Mouse (Mus musculus) gastrocnemius, postnatal 4 days (tissue): ENCODE measurements around the gene Irf2bp1. TPM values are rescaled to one million over a fixed set of nuclear protein-coding genes. Genes with fewer than 3 reads are reported as not detected.

Source experiments
- DNase-seq, 2 experiments: peaks; one replicate each; pipeline ENCODE4 v3.0.0; 2021 to 2022; ENCODE audit warnings: low spot score in 2 of 2, mixed read lengths in 2 of 2
- long read RNA-seq, 2 experiments: library from polyadenylated mRNA; stranded (forward); transcript quantifications; one replicate each; pipeline ENCODE4 v2.0.0; 2021
- total RNA-seq, 2 experiments: library from RNA; stranded (reverse); gene quantifications; 2 replicates each; pipeline ENCODE4 v1.2.3; 2021

Irf2bp1 gene
- 10 to 100 TPM; 36.6 to 38.1 TPM for total RNA-seq
- long read RNA-seq, experiment 1, transcript Irf2bp1-201 (1 exons, 2,734 nt), result major isoform, 139 of 140 reads
- long read RNA-seq, experiment 1, partial matches to known transcripts, result 0 of 140 reads
- long read RNA-seq, experiment 1, other reads (novel, unspliced or antisense), result 1 of 140 reads
- long read RNA-seq, experiment 2, transcript Irf2bp1-201 (1 exons, 2,734 nt), result major isoform, 156 of 158 reads
- long read RNA-seq, experiment 2, partial matches to known transcripts, result 0 of 158 reads
- long read RNA-seq, experiment 2, other reads (novel, unspliced or antisense), result 2 of 158 reads

GRCm38 (mm10) chr7:19003902-19004630, at the start of gene Irf2bp1:
Irf2bp1 (plus strand) TSS chr7:19004044.
- DNase-seq, result peak; percentile 86 to 94

- DNase-seq, result peak; percentile 36 to 53
Observed at GRCm38 (mm10) chr7:18957569-18958383, 46.1 kb upstream of the Irf2bp1 start.

DNA sequence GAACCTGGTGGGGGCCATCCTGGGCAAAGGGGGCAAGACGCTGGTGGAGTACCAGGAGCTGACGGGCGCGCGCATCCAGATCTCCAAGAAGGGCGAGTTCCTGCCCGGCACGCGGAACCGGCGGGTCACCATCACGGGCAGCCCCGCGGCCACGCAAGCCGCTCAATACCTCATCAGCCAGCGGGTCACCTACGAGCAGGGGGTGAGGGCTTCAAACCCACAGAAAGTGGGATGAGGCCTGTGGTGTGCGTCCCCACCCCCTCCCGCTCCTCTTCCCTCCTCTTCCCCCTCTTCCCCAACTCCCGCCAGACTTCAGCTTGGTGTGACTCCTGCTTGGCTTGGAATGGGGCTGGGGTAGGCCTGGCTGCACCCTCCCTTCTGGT, 45.5 kb upstream of the Irf2bp1 start:
- no peak for DNase-seq

DNA sequence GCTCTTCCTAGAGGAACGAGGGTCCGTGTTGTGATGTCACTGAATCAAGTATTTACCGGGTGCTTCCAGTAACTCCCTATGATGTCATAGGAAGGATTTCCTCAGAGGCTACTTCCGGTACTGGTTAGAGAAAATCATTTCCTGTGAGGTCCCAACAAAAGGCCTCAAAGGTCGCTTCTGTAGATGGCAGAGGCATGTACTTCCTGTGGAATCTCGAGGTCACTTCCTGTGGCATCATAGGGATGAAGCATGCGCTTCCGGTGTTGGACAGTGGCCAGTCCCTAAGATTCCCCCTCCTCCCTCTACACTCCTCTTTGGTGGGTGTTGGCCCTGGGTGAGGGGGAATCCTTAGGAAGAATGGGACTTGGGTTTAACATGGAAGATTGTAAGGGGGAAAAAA, 44.4 kb upstream of the Irf2bp1 start:
- no peak for DNase-seq

- DNase-seq, result no peak
Observed at GRCm38 (mm10) chr7:18962171-18962792, 41.6 kb upstream of the Irf2bp1 start.

DNA sequence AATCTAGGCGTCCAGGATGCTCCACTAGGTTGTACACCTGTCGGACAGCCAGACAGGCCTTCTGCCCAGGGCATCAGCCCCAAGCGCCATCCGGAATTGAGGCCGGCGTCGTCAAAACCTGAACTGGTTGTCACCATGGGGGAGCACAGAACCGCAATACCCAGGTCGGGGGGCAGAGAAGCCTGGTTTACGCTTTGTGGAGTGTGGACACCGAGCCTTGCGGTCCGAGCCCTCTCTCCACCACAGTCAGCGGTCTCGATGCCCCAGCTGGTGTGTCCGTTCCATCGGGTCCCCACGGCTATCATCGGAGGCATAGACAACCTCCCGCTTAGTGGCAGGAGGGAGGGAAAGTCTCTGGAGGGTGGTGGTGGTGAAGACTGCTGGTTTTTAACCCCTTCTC, 41.0 kb upstream of the Irf2bp1 start:
- DNase-seq, result no peak

- DNase-seq, result no peak
Observed at GRCm38 (mm10) chr7:18963294-18963843, 40.5 kb upstream of the Irf2bp1 start.

- no peak for DNase-seq
Observed at GRCm38 (mm10) chr7:18965312-18965711, 38.5 kb upstream of the Irf2bp1 start.

DNA sequence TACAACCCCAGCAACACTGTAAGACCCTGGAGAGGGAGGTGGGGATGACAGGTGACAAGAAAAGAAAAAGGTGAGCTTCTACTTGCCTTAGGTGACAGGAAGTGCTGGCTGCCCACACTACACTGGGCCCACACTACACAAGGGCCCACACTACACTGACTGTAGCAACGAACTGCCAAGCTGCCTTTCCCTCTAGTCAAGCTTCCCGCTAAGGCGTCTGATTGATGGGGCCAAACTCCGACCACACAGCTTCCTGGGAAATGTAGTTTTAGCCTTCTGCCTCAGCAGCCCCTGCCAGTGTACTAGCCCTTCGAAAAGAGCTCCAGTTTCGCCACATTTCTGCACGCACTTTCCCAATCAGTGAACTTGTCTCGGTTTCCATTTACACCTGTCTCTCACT, 36.2 kb upstream of the Irf2bp1 start:
- no peak for DNase-seq

DNA sequence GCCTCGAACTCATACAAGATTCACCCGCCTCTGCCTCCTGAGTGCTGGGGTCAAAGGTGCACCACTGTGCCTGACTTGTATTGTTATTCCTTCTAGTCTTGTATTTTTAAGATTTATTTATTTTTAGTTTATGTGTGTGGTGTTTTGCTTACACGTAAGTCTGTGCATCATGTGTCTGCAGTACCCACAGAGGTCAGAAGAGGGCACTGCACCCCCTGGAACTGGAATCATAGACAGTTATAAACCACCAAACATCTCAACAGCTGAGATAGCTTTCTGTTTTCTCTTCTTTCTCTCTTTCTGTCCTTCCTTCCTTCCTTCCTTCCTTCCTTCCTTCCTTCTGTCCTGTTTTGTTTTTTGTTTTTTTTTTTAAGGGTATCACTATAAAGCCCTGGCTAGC, 32.9 kb upstream of the Irf2bp1 start:
- DNase-seq, result no peak

DNA sequence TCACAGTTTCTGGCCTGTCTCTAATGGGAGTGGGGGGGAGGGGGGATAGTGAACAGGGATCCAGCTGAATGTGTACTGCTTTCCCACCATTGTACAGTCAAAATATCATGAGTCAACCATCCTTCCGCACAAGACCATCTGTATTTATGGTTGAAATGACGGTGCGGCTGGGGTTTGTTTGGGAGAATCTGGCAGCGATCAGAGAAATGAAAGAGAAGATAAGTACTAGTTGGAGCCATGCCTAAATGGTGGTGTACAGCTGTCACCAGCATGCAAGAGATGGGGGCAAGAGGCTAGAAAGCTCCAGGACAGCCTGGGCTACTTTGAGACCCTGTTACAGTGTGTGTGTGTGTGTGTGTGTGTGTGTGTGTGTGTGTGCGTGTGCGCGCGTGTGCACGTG, 25.5 kb upstream of the Irf2bp1 start:
- no peak for DNase-seq

- no peak for DNase-seq
Observed at GRCm38 (mm10) chr7:18986503-18986902, 17.3 kb upstream of the Irf2bp1 start.

DNA sequence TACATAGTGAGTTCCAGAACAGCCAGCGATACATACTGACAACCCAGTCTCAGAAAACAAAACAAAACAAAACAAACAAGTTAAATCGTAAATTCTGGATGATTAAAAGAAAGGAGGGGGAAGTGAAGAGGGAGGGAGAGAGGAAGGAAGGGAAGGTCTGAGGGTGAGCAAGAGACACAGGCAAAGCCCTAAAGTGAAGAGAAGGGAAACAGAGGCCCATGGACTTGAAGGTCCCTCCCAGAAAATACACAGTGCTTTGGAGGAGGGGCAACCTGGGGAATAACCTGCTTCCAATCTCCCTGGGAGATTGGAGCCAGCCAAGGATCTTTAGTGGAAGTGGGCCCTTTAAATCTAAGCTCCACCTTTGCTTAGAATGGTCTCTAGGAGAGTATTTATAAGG, 16.7 kb upstream of the Irf2bp1 start, which contains the start of gene Nanos2:
Nanos2 (plus strand) TSS at position 301 of the 400 bp plus-strand sequence.
- DNase-seq, result no peak

DNA sequence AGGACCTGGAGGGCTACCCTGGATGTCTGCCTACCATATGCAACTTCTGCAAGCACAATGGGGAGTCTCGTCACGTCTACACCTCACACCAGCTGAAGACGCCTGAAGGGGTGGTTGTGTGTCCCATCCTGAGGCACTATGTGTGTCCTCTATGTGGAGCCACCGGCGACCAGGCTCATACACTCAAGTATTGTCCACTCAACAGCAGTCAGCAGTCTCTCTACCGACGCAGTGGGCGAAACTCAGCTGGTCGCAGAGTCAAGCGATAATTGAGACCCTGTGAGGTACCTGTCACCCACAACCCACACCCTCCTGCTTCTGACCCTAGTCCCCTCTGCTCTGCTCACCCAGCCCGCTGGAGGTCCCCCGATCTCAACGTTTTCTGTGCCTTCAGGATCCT, 16.1 kb upstream of the Irf2bp1 start:
- no peak for DNase-seq

DNA sequence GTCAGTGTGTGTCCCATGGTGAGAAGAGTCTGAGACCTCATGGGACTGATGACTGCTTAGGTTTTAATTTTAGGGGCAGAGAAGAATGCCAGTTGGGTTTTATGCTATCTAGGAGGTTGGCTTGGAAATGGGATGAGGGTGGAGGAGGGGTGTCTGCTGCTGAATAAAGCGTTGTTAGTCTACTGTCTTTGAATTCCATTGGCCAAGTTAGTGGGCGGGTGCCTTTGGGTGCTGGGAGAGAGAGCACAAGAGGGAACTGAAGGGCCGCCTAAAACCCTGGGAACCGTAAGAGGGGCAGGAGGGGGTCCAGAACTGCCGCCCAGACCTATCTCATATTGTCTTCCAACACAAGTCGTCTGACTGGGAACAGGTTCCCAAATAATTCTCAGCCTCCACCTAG, 15.1 kb upstream of the Irf2bp1 start:
- no peak for DNase-seq

DNA sequence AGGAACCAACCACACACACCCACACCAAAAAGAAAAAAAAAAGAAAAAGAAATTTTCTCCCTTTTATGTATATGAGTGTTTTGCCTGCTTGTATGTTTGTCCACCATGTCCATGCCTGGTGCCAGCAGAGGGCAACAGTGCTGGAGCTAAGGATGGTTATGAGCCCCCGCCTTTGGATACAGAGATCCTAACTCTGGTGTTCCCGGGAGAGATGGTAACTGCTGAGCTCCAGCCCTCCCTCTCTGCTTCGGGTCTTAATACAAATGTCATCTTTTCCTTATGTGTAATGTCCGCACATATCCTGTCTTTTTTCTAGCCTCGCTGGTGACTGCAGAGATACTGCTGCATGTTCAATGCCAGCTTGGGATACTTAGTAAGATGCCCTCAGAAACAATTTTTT, 13.8 kb upstream of the Irf2bp1 start:
- no peak for DNase-seq

DNA sequence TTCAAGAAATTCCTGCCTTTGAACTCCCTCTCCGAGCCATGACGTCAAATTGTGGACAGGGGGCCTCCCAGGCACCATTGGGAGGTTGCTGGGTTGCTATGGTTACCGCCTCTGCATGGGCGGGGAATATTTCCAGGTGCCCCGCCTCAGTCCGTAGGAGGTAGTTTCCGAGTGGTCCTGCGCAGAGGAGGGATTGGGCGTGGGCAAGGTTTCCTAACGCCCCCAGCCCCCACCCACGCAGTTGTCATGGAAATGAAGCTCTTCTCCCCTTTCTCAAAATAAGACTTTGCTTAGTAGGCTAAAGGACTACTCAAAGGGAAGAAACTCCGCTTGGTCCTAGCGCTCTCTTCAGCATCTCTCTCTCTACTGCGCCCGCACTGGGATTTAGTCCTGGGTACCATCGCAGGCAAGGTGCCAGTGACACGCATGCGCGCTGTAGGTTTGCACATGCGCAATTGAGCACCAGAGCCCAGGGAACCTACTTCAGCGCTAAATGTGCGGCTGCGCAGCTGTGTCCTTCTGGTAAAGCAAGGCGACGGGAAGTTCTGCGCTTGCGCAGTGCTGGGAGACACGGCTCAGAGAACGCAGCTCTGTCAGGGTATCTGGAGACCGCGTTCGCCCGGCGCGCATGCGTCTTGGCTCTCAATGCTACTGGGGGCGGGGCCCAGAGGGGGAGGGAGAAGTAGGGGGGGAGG, 13.1 kb upstream of the Irf2bp1 start, which contains the start of gene Mypop:
Mypop (plus strand) TSS at position 645 of the 695 bp plus-strand sequence.
- peak; percentile 95 to 99 for DNase-seq

- DNase-seq, result peak in 1 of 2 experiments; percentile 17
Observed at GRCm38 (mm10) chr7:18991660-18992293, 12.1 kb upstream of the Irf2bp1 start.

GRCm38 (mm10) chr7:18992294-18992675, 11.6 kb upstream of the Irf2bp1 start:
- DNase-seq, result no peak

DNA sequence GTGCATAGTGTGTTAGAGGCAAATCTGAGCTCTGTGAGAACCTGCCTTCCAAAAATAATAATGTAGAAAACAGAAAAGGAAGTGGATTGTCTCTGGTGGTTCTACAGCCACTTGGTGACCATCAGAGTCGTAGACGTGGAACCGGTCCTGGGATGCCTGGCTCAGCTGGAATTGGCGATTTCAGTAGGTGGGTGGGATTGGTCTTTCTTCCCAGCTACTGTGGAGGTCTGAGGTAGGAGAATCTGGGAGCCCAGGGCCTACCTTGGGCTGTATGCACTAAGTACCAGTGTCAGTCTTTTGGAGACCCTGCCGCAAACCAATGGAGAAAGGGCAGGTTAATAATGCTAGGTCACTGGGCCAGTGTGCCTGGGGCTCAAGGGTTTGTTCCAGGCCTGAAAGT, 10.8 kb upstream of the Irf2bp1 start:
- DNase-seq, result no peak
